Mouse (Mus musculus): ENCODE results near the gene Tbc1d32.

- TF ChIP-seq CTCF (IDR thresholded peaks at IDR 0.05; ENCODE audit: insufficient read depth, low read length): no peak
- no peak for TF ChIP-seq POLR2A (IDR thresholded peaks at IDR 0.05; ENCODE audit: borderline replicate concordance, extremely low read depth, low read depth, low read length)
These were observed 62.7 kb downstream of the Tbc1d32 start for GRCm38 (mm10) chr10:56165758-56166157.
